Mouse (Mus musculus): Measurements from ENCODE around the gene Arrdc5.

The Arrdc5 gene

GRCm38 (mm10) chr17:56303847-56304586, 3.9 kb upstream of the Arrdc5 start:
- DNase-seq (ENCODE audit: low read depth), result peak; percentile 98

- DNase-seq (ENCODE audit: low read depth), result peak; percentile 95
Observed at GRCm38 (mm10) chr17:56303160-56303846, 3.2 kb upstream of the Arrdc5 start, which contains the start of gene Uhrf1. TSS of gene Uhrf1 (plus strand) at chr17:56303321.

- peak; percentile 59 for DNase-seq (ENCODE audit: low read depth)
Observed at GRCm38 (mm10) chr17:56302363-56302996, 2.4 kb upstream of the Arrdc5 start.

GRCm38 (mm10) chr17:56298238-56298637, 1.8 kb downstream of the Arrdc5 start:
- no peak for DNase-seq (ENCODE audit: low read depth)

GRCm38 (mm10) chr17:56296201-56296600, 3.9 kb downstream of the Arrdc5 start:
- no peak for DNase-seq (ENCODE audit: low read depth)

GRCm38 (mm10) chr17:56294241-56294640, 5.8 kb downstream of the Arrdc5 start:
- no peak for DNase-seq (ENCODE audit: low read depth)

GRCm38 (mm10) chr17:56293291-56293690, 6.8 kb downstream of the Arrdc5 start:
- no peak for DNase-seq (ENCODE audit: low read depth)

- DNase-seq (ENCODE audit: low read depth), result no peak
Observed at GRCm38 (mm10) chr17:56292531-56293222, 7.4 kb downstream of the Arrdc5 start, which contains the start of gene Plin3. TSS of gene Plin3 (minus strand) at chr17:56292873.

GRCm38 (mm10) chr17:56291826-56292475, 8.1 kb downstream of the Arrdc5 start:
- DNase-seq (ENCODE audit: low read depth), result no peak

- peak; percentile 97 for DNase-seq (ENCODE audit: low read depth)
Observed at GRCm38 (mm10) chr17:56291171-56291511, 8.9 kb downstream of the Arrdc5 start.

GRCm38 (mm10) chr17:56290388-56291170, 9.5 kb downstream of the Arrdc5 start:
- peak; percentile 99 for DNase-seq (ENCODE audit: low read depth)

GRCm38 (mm10) chr17:56289371-56290331, 10.4 kb downstream of the Arrdc5 start:
- DNase-seq (ENCODE audit: low read depth), result peak; percentile 70

GRCm38 (mm10) chr17:56288866-56289265, 11.2 kb downstream of the Arrdc5 start:
- no peak for DNase-seq (ENCODE audit: low read depth)

- peak; percentile 50 for DNase-seq (ENCODE audit: low read depth)
Observed at GRCm38 (mm10) chr17:56287830-56288229, 12.3 kb downstream of the Arrdc5 start.

- DNase-seq (ENCODE audit: low read depth), result no peak
Observed at GRCm38 (mm10) chr17:56285995-56286394, 14.1 kb downstream of the Arrdc5 start.

GRCm38 (mm10) chr17:56283316-56283715, 16.8 kb downstream of the Arrdc5 start:
- no peak for DNase-seq (ENCODE audit: low read depth)

GRCm38 (mm10) chr17:56282802-56283201, 17.3 kb downstream of the Arrdc5 start:
- DNase-seq (ENCODE audit: low read depth), result no peak

GRCm38 (mm10) chr17:56281193-56281592, 18.9 kb downstream of the Arrdc5 start:
- DNase-seq (ENCODE audit: low read depth), result no peak

GRCm38 (mm10) chr17:56279481-56280155, 20.5 kb downstream of the Arrdc5 start:
- peak; percentile 51 for DNase-seq (ENCODE audit: low read depth)

Data from NIH3T3 (cell line).